Mouse (Mus musculus) stomach, embryonic 15.5 days (tissue): ENCODE measurements around the gene Gabrb1. TPM values are rescaled to one million over a fixed set of nuclear protein-coding genes. Genes with fewer than 3 reads are reported as not detected.
A peak's percentile ranks its signal among the peaks of the same experiment; 100 is the strongest.

Source experiments
- ATAC-seq: fragments of 200-750 bp; cut with Nextera tagmentation; 2 replicates; pipeline ENCODE4 v1.8.0; 2017; ENCODE audit warnings: low read depth, moderate number of reproducible peaks, moderate TSS enrichment; ENCODE audit not compliant: insufficient read depth, low FRiP score
- H3K27ac ChIP-seq: fragments of 300-500 bp; sonication (generic); 2 replicates; pipeline ENCODE4 v1.5.1; 2015; ENCODE audit warnings: mild to moderate bottlenecking, inconsistent platforms
- H3K27me3 ChIP-seq: fragments of 300-500 bp; sonication (generic); replicated peaks from 2 replicates; pipeline ENCODE4 v1.6.1; 2015; ENCODE audit warnings: inconsistent platforms
- H3K36me3 ChIP-seq: fragments of 300-500 bp; sonication (generic); 2 replicates; pipeline ENCODE4 v1.6.1; 2015; ENCODE audit warnings: inconsistent platforms
- H3K4me1 ChIP-seq: fragments of 300-500 bp; sonication (generic); 2 replicates; pipeline ENCODE4 v1.6.1; 2015; ENCODE audit warnings: inconsistent platforms
- H3K4me2 ChIP-seq: fragments of 300-500 bp; sonication (generic); 2 replicates; pipeline ENCODE4 v1.6.1; 2015; ENCODE audit warnings: mild to moderate bottlenecking, inconsistent platforms
- H3K4me3 ChIP-seq: fragments of 300-500 bp; sonication (generic); replicated peaks from 2 replicates; pipeline ENCODE4 v1.5.1; 2015; ENCODE audit warnings: inconsistent platforms
- H3K9ac ChIP-seq: fragments of 300-500 bp; sonication (generic); 2 replicates; pipeline ENCODE4 v1.6.1; 2015; ENCODE audit warnings: inconsistent platforms
- H3K9me3 ChIP-seq: fragments of 300-500 bp; sonication (generic); 2 replicates; pipeline ENCODE4 v1.6.1; 2016; ENCODE audit warnings: inconsistent platforms
- WGBS: fragments of 180-500 bp; shearing (Covaris S2); methylation state at CpG from one replicate; pipeline ENCODE4 v1.1.7; 2015; 5-methylcytosine and 5-hydroxymethylcytosine counted together
- polyA plus RNA-seq: library from polyadenylated mRNA; unstranded; fragments of >200 nt; fragmentation: Nextera tagmentation; extraction: Ambion mirVana; gene quantifications from 2 replicates; pipeline ENCODE4 v1.2.1, GENCODE M21; 2015

The Gabrb1 gene
- 0.63 and 2.0 TPM in 2 replicates for polyA plus RNA-seq

DNA sequence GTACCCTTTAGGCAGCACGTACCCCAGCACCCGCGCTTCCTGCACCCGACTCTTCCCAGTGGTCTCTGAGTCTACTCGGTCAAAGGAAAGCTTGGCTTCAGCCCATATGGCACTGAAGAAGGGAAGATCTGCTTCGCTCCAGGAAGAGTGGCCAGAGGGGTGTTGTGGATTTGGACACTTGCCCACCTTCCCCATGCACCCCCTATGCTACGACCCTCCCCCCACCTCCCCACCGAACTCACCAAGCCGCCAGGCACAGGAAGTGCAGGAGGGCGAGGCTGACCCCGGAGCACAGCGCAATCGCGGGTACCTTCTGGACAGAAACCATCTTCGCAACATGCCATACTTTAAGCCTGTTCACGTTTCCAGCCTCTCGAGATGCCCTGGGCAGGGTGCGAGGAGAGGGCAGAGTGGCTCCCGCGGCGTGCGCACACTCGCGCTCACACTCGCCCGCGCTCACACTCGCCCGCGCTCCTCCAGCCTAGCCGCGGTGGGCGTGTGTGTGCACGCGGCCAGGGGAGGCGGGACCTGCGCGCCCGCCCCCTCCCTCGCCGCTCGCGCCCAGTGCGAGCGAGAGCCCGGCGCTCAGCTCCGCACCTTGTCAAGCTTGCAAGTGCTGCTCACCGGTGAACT lies at the start of gene Gabrb1:
Gene Gabrb1 (plus strand): TSS at position 632 of the 633 bp plus-strand sequence.
- peak within 1 kb of the TSS; percentile 53 for H3K4me3 ChIP-seq
- under 1% methylated on average over 49 of the region's 49 CpGs for WGBS
- no peak within 1 kb of the TSS for H3K9ac ChIP-seq

DNA sequence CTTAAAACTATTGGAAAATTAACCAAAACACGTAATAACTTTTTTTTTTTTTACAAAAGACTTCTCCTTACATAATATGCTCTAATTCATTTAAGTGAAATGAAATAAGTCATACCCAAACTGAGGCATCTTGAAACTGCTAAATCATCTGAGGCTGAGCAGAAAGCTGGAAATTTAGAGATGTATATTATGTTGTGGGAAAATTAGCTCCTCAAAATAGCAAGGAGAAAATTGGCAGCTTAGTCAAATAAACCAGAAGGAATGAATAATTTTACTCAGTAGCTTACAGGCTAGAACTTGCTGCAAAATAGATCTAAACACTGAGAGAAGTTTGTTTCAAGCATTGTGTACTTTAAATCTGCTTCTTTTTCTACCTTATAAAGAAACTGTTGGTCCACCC lies 49.2 kb upstream of the Gabrb1 start:
- no peaks in the 10 kb centered on the region for H3K4me1 ChIP-seq
- 94% methylated on average over 1 of the region's 1 CpGs for WGBS
- H3K36me3 ChIP-seq: no peaks in the 10 kb centered on the region
- no peaks in the 10 kb centered on the region for H3K9me3 ChIP-seq
- ATAC-seq: no peak
- no peaks in the 10 kb centered on the region for H3K27me3 ChIP-seq
- H3K4me2 ChIP-seq: no peak overlapping the region
- no peak overlapping the region for H3K9ac ChIP-seq
- H3K27ac ChIP-seq: no peak overlapping the region
- no peak overlapping the region for H3K4me3 ChIP-seq

More for the DNA sequence above, at the start of gene Gabrb1:
- Histone ChIP-seq H3K4me1 (peaks cover 7% of the 10 kb centered on the region; the same call in 1 of the 2 replicates), H3K27me3 (peaks cover 20% of the 10 kb centered on the region; the same call in 1 of the 2 replicates), H3K9me3 (no peaks in the 10 kb centered on the region), H3K36me3 (no peaks in the 10 kb centered on the region), H3K27ac (no peak within 1 kb of the TSS), H3K4me2 (peak within 1 kb of the TSS; percentile 96)
- peak; percentile 89 for ATAC-seq

DNA sequence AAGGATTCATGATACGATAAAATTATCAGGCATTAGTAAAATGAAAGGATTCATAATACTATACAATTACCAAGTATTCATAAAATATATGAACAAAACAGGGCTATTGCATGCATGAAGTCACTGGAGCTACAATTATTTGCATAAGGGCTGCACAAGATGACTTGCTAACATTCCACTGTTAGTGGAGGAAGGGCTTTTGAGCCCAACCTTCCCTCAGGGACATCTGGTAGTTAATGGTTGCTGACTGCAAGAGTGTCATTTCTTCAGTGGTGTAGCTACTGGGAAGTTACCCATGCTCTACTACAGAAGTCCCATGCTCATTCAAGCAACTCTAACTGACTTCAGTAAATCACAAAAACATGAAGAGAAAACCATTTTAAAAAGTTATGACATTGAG lies 43.6 kb upstream of the Gabrb1 start:
- Histone ChIP-seq H3K9ac (no peak overlapping the region), H3K4me2 (no peak overlapping the region), H3K27me3 (no peaks in the 10 kb centered on the region), H3K9me3 (no peaks in the 10 kb centered on the region), H3K4me1 (no peaks in the 10 kb centered on the region), H3K4me3 (no peak overlapping the region), H3K27ac (no peak overlapping the region), H3K36me3 (no peaks in the 10 kb centered on the region)
- 91% methylated on average over 1 of the region's 1 CpGs for WGBS
- ATAC-seq: no peak

DNA sequence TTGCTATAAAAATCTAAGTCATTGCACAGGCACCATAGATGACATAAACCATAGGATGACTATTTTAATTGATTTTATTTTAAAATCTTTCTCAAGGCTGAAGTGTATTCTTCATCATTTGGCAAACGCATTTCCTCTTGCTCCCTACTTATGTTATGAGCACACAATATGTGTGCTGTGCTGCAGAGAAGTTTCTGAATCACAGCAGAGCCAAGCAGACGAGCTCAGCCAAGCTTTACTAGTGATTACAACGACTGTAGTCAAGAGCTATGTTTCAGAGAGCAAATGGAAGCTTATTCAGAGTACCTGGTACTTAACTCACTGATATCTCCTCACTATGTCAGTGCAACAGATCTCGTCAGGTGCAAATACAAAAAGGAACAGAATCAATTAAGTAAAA lies 41.2 kb upstream of the Gabrb1 start:
- no peaks in the 10 kb centered on the region for H3K9me3 ChIP-seq
- no peak overlapping the region for H3K27ac ChIP-seq
- no peaks in the 10 kb centered on the region for H3K27me3 ChIP-seq
- H3K9ac ChIP-seq: no peak overlapping the region
- ATAC-seq: no peak
- no peaks in the 10 kb centered on the region for H3K36me3 ChIP-seq
- no peak overlapping the region for H3K4me3 ChIP-seq
- WGBS: 57% methylated on average over 4 of the region's 4 CpGs
- no peak overlapping the region for H3K4me2 ChIP-seq
- H3K4me1 ChIP-seq: no peaks in the 10 kb centered on the region

GRCm38 (mm10) chr5:71627820-71628219 lies 30.1 kb upstream of the Gabrb1 start:
- no peaks in the 10 kb centered on the region for H3K27me3 ChIP-seq
- ATAC-seq: no peak
- H3K36me3 ChIP-seq: no peaks in the 10 kb centered on the region
- H3K27ac ChIP-seq: no peak overlapping the region
- H3K4me2 ChIP-seq: no peak overlapping the region
- H3K4me1 ChIP-seq: no peaks in the 10 kb centered on the region
- 82% methylated on average over 3 of the region's 3 CpGs for WGBS
- H3K9ac ChIP-seq: no peak overlapping the region
- H3K4me3 ChIP-seq: no peak overlapping the region
- no peaks in the 10 kb centered on the region for H3K9me3 ChIP-seq

DNA sequence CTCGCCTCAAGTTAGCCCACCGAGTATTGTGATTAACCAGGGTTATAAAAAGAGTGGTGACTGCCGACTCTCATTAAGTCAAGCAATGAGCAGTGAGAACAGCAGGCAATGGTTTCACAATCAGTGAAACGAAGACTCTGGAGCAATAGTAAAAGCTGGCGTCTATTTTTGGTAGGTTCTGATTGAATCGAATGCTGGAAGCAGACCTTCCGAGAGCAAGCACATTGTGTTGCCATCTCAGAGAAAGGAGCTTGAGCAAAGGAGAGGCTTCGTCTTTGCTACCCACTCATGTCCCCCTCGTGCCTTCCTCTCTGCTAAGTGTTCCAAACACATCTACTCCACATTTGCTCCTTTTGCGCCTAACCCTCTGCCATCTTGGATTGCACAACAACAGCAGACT lies 18.1 kb upstream of the Gabrb1 start:
- ATAC-seq: no peak
- H3K4me3 ChIP-seq: no peak overlapping the region
- no peak overlapping the region for H3K4me2 ChIP-seq
- WGBS: 89% methylated on average over 10 of the region's 10 CpGs
- no peaks in the 10 kb centered on the region for H3K27me3 ChIP-seq
- H3K4me1 ChIP-seq: no peaks in the 10 kb centered on the region
- no peaks in the 10 kb centered on the region for H3K9me3 ChIP-seq
- H3K36me3 ChIP-seq: no peaks in the 10 kb centered on the region
- no peak overlapping the region for H3K9ac ChIP-seq
- H3K27ac ChIP-seq: no peak overlapping the region

DNA sequence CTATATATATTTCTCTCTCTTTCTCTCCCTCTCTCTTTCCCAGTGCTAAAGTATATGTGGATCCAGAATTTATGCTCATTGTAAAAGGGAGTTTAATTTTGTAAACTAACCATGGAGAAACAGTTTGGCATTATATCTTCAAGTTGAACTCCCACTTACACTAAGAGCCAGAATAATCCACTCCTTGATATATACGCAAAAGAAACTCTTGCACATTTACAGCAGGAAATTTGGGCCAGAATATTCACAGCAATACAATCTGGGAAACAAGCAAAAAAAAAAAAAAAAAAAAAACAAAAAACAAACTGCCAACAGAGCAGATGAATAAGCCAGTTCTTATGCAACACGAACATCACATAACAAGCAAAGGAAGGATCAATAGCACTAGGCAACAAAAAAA lies 9.8 kb upstream of the Gabrb1 start:
- Histone ChIP-seq H3K36me3 (no peaks in the 10 kb centered on the region), H3K4me2 (no peak overlapping the region), H3K4me3 (no peak overlapping the region), H3K9me3 (no peaks in the 10 kb centered on the region), H3K4me1 (no peaks in the 10 kb centered on the region), H3K9ac (no peak overlapping the region), H3K27me3 (no peaks in the 10 kb centered on the region), H3K27ac (no peak overlapping the region)
- WGBS: 77% methylated on average over 2 of the region's 2 CpGs
- ATAC-seq: no peak

DNA sequence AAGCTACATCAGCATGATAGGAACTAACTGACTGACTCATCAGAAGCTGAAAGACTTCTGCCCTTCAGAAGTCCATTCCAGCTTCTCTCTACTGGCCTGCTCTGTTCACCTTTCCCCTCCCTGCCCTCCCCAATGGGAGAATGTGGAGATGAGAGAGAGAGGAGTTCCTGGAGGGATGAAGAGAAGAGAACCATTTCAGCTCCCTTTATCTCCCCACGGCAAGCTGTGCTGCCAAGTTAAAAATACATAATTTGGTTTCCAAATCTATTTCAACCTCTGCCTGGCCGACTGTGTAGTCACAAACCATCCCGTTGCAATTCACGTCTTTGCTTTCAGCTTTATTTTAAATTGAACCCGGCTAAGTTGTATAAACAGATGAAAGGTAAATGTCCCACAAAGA lies 3.9 kb upstream of the Gabrb1 start:
- no peak overlapping the region for H3K4me3 ChIP-seq
- H3K9ac ChIP-seq: no peak overlapping the region
- peaks cover 7% of the 10 kb centered on the region; the same call in 1 of the 2 replicates for H3K4me1 ChIP-seq
- no peak for ATAC-seq
- H3K27me3 ChIP-seq: peaks cover 20% of the 10 kb centered on the region; the same call in 1 of the 2 replicates
- no peak overlapping the region for H3K4me2 ChIP-seq
- H3K9me3 ChIP-seq: no peaks in the 10 kb centered on the region
- no peaks in the 10 kb centered on the region for H3K36me3 ChIP-seq
- H3K27ac ChIP-seq: no peak overlapping the region
- WGBS: 55% methylated on average over 5 of the region's 5 CpGs

- Histone ChIP-seq H3K4me1 (peaks cover 7% of the 10 kb centered on the region; the same call in 1 of the 2 replicates), H3K4me3 (peak overlapping the region; percentile 53), H3K27ac (no peak overlapping the region), H3K4me2 (peak overlapping the region; percentile 96), H3K36me3 (no peaks in the 10 kb centered on the region), H3K27me3 (peaks cover 20% of the 10 kb centered on the region; the same call in 1 of the 2 replicates), H3K9ac (no peak overlapping the region), H3K9me3 (no peaks in the 10 kb centered on the region)
- no peak for ATAC-seq
- WGBS: 9% methylated on average over 10 of the region's 10 CpGs
Observed at GRCm38 (mm10) chr5:71656771-71657170, 1.1 kb upstream of the Gabrb1 start.

GRCm38 (mm10) chr5:71658115-71658497 lies 193 bp downstream of the Gabrb1 start, which contains the start of gene Gabra4:
TSS of gene Gabra4 (minus strand) at chr5:71658308.
- Histone ChIP-seq H3K9me3 (no peaks in the 10 kb centered on the region), H3K9ac (no peak within 1 kb of the TSS), H3K27ac (no peak within 1 kb of the TSS), H3K36me3 (no peaks in the 10 kb centered on the region), H3K4me2 (peak within 1 kb of the TSS; percentile 96), H3K27me3 (peaks cover 20% of the 10 kb centered on the region; the same call in 1 of the 2 replicates), H3K4me3 (peak within 1 kb of the TSS; percentile 53), H3K4me1 (peaks cover 7% of the 10 kb centered on the region; the same call in 1 of the 2 replicates)
- WGBS: under 1% methylated on average over 15 of the region's 15 CpGs
- peak; percentile 56 for ATAC-seq

DNA sequence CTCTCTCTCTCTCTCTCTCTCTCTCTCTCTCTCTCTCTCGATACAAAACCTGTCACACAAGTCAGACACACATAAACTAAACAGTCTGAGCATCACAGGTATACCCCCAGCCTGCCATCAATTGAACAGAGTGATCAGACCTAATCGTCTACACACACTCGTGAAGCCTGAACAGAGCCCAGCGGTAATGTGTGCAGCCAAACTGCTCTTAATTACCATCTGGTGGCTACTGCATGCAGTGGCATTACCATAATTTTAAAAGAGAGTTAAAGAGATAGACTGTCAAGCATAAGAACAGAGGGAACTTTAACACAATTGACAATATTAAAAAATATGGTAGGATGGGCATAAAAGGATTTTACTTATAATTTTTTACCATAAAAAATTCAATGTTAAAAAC lies 7.7 kb downstream of the Gabrb1 start:
- WGBS: 42% methylated on average over 4 of the region's 4 CpGs
- H3K4me3 ChIP-seq: no peak overlapping the region
- no peaks in the 10 kb centered on the region for H3K9me3 ChIP-seq
- H3K4me1 ChIP-seq: no peaks in the 10 kb centered on the region
- no peak for ATAC-seq
- H3K4me2 ChIP-seq: no peak overlapping the region
- no peaks in the 10 kb centered on the region for H3K36me3 ChIP-seq
- no peaks in the 10 kb centered on the region for H3K27me3 ChIP-seq
- H3K27ac ChIP-seq: no peak overlapping the region
- no peak overlapping the region for H3K9ac ChIP-seq

DNA sequence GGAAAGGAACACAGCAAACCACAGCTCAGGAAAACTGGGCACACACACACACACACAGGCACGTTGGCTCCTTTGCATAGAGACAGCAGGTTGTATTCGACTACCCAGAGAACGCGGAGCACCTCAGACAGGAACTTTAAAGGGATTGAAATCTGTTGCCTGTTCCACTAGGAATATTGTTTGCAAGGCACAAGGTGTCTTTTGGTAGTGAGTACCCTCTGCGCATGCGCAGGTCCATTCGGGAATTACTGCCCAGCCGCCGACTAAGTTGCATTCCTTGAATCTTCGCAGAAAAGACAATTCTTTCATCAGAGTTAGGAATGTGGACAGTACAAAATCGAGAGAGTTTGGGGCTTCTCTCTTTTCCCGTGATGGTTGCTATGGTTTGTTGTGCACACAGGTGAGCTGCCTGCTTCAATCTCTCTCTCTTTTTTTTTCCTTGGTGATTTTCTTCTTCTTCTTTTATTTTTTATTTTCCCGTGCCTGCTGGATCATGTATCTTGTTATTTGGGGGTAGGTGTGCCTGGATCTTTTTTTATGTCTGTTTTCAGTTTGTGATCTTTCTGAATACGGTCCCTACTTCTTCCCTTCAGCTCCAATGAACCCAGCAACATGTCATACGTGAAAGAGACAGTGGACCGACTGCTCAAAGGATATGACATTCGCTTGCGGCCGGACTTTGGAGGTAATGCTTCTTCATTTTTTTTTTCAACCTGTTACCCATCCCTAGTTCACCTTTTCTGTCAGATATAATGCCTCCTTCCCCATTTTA lies 42.0 kb downstream of the Gabrb1 start:
- H3K4me1 ChIP-seq: peaks cover 4% of the 10 kb centered on the region; the same call in 1 of the 2 replicates
- H3K9me3 ChIP-seq: no peaks in the 10 kb centered on the region
- no peaks in the 10 kb centered on the region for H3K36me3 ChIP-seq
- no peak overlapping the region for H3K9ac ChIP-seq
- 1% methylated on average over 19 of the region's 19 CpGs for WGBS
- H3K27me3 ChIP-seq: 0 out of 2 replicates have a peak, but pooled peaks cover 3% of the 10 kb centered on the region
- H3K27ac ChIP-seq: no peak overlapping the region
- H3K4me3 ChIP-seq: peak overlapping the region; percentile 47
- no peak for ATAC-seq
- peak overlapping the region; percentile 80 for H3K4me2 ChIP-seq
